Mouse (Mus musculus): Measurements from ENCODE around the gene Olfr1298.

Olfr1298 gene

GRCm38 (mm10) chr2:111649101-111649500 is at the start of gene Olfr1298:
Olfr1298 (minus strand) TSS chr2:111649201.
- DNase-seq (ENCODE audit: low read depth, low spot score) = no peak

GRCm38 (mm10) chr2:111661119-111661518 is 12.1 kb upstream of the Olfr1298 start, which contains the start of gene Olfr1299:
Olfr1299 (plus strand) TSS chr2:111661419.
- no peak for DNase-seq (ENCODE audit: low read depth, low spot score)

GRCm38 (mm10) chr2:111626397-111626796 is 22.6 kb downstream of the Olfr1298 start, which contains the start of gene Olfr1297:
Olfr1297 (minus strand) TSS chr2:111626497.
- no peak for DNase-seq (ENCODE audit: low read depth, low spot score)
